ENCODE assay signal across 8 mouse cellular contexts in the genomic region with DNA sequence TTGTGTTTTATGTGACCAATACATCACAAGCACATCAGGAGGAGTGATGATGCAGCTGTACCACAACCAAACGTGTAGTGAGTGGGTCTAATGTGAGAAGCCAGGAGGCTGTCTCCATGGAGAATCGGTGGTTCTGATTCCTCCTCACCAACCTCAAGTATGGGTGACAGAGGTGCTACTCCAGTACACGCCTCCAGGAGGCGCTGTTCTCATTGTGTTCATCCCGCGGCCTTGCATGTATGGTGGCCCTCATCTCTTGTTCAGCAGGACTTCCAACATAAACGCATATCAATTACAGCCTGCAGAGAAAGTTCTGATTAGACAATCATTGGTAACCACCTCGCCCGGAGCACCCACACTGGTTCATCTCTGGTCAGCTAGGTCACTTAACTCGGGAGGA. TPM values are rescaled to one million over a fixed set of nuclear protein-coding genes. Genes with fewer than 3 reads are reported as not detected.
DNase-seq lines count a peak whose midpoint lies in the region; ATAC-seq and TF ChIP-seq lines count a peak whose summit lies in the region.
"Had no signal": no experiment of that assay in that cellular context is flagged by ENCODE, and none has a peak within 500 bp of the region (broad histone marks: within the 10 kb centered on the region; RNA-seq: fewer than 3 reads in every experiment).

No protein-coding gene starts in this region.

- ATAC-seq in embryonic facial prominence, embryonic 11.5 days (replicated peaks; ENCODE audit: insufficient number of reproducible peaks, low FRiP score, low TSS enrichment, low read depth), result no peak
- no peak for ATAC-seq in midbrain, embryonic 15.5 days (replicated peaks)

- H3K4me2 ChIP-seq in embryonic facial prominence, embryonic 11.5 days (ENCODE audit: low read depth, low read length), result no peak overlapping the region
- no peak overlapping the region for H3K4me2 ChIP-seq in midbrain, embryonic 15.5 days

- no peak overlapping the region for H3K27ac ChIP-seq in left cerebral cortex, adult 2 months
- no peak overlapping the region for H3K27ac ChIP-seq in embryonic facial prominence, embryonic 11.5 days (replicated peaks; ENCODE audit: low read depth, low read length)
- no peak overlapping the region for H3K27ac ChIP-seq in midbrain, embryonic 15.5 days

- 54% methylated on average over 10 of the region's 10 CpGs for WGBS in embryonic facial prominence, embryonic 11.5 days
- 60% methylated on average over 10 of the region's 10 CpGs for WGBS in midbrain, embryonic 15.5 days

- no peaks in the 10 kb centered on the region for H3K27me3 ChIP-seq in embryonic facial prominence, embryonic 11.5 days (ENCODE audit: control insufficient read depth, insufficient read depth, low read length)
- H3K27me3 ChIP-seq in midbrain, embryonic 15.5 days (replicated peaks), result no peaks in the 10 kb centered on the region

- H3K9ac ChIP-seq in embryonic facial prominence, embryonic 11.5 days (replicated peaks; ENCODE audit: low read length), result no peak overlapping the region
- H3K9ac ChIP-seq in midbrain, embryonic 15.5 days, result no peak overlapping the region

- no peak overlapping the region for H3K4me3 ChIP-seq in left cerebral cortex, adult 2 months
- H3K4me3 ChIP-seq in embryonic facial prominence, embryonic 11.5 days (ENCODE audit: low read depth, low read length), result no peak overlapping the region
- no peak overlapping the region for H3K4me3 ChIP-seq in midbrain, embryonic 15.5 days

- intact Hi-C loops in left cerebral cortex, adult 2 months (cut with DNase I), result no loop called here
- intact Hi-C loops in left cerebral cortex, postnatal 36 days (cut with DNase I), result no loop called here

- H3K9me3 ChIP-seq in embryonic facial prominence, embryonic 11.5 days (replicated peaks; ENCODE audit: control insufficient read depth, low read length), result no peaks in the 10 kb centered on the region
- no peaks in the 10 kb centered on the region for H3K9me3 ChIP-seq in midbrain, embryonic 15.5 days

- DNase-seq in left cerebral cortex, adult 2 months (ENCODE audit: extremely low spot score in 1 of 2, low spot score in 2 of 2), result no peak
- no peak for DNase-seq in left cerebral cortex, postnatal 36 days (ENCODE audit: low spot score in 2 of 2)
- DNase-seq in R1 (ENCODE audit: low read depth, low spot score), result peak; percentile 75
- peak; percentile 67 for DNase-seq in embryonic facial prominence, embryonic 11.5 days (ENCODE audit: low spot score)
- DNase-seq in lung, adult 18-20 months, result peak; percentile 58 to 64
- DNase-seq in spleen, postnatal 36 days (ENCODE audit: low spot score in 2 of 2), result peak; percentile 40 to 63

- H3K36me3 ChIP-seq in embryonic facial prominence, embryonic 11.5 days (replicated peaks; ENCODE audit: control insufficient read depth, insufficient read depth, low read depth, low read length), result no peaks in the 10 kb centered on the region
- H3K36me3 ChIP-seq in midbrain, embryonic 15.5 days (replicated peaks), result no peaks in the 10 kb centered on the region

- H3K4me1 ChIP-seq in embryonic facial prominence, embryonic 11.5 days (ENCODE audit: control insufficient read depth, insufficient read depth, low read length), result no peaks in the 10 kb centered on the region; the same call in 1 of the 2 replicates
- peaks cover 8% of the 10 kb centered on the region; the same call in 1 of the 2 replicates for H3K4me1 ChIP-seq in midbrain, embryonic 15.5 days

- TF ChIP-seq CTCF in left cerebral cortex, adult 2 months (IDR thresholded peaks at IDR 0.05), result peak; percentile 55

RNA-seq across cellular contexts. Expression of a gene that starts 12.9 kb away (rescaled TPM):
- total RNA-seq in left cerebral cortex, adult 2 months (2021), result 10 to 100 TPM; 20.7 to 22.3 TPM
- total RNA-seq in left cerebral cortex, postnatal 36 days (2021), result 10 to 100 TPM; 21.4 to 24.1 TPM
- polyA plus RNA-seq in embryonic facial prominence, embryonic 11.5 days (2014; fragmentation: Nextera tagmentation; extraction: Ambion mirVana), result 119 and 139 TPM in 2 replicates
- 20.3 and 22.5 TPM in 2 replicates for polyA plus RNA-seq in midbrain, embryonic 15.5 days (2015; fragmentation: Nextera tagmentation; extraction: Ambion mirVana)

RNA-seq across cellular contexts. Expression of a gene that starts 26.0 kb away (rescaled TPM):
- not detected for total RNA-seq in left cerebral cortex, adult 2 months (2021)
- total RNA-seq in left cerebral cortex, postnatal 36 days (2021), result not detected
- not detected in 2 replicates for polyA plus RNA-seq in embryonic facial prominence, embryonic 11.5 days (2014; fragmentation: Nextera tagmentation; extraction: Ambion mirVana)
- 0.06 TPM in 1 of 2 replicates, not detected in the other for polyA plus RNA-seq in midbrain, embryonic 15.5 days (2015; fragmentation: Nextera tagmentation; extraction: Ambion mirVana)
- total RNA-seq: gastrocnemius, postnatal 4 days had no signal

Comparison
In these comparisons a context has a peak if more than half of its experiments do, and no peak if none do; other contexts are left out.
1. DNase-seq: peak in R1 (single experiment), embryonic facial prominence, embryonic 11.5 days (single experiment), lung, adult 18-20 months (2 of 2) and spleen, postnatal 36 days (2 of 2); none in left cerebral cortex, adult 2 months (0 of 2) and left cerebral cortex, postnatal 36 days (0 of 2).